Comparison of ENCODE assay signal across 35 mouse cellular contexts in genomic region chr13:104821908-104822307, GRCm38 (mm10). TPM values are rescaled to one million over a fixed set of nuclear protein-coding genes. Genes with fewer than 3 reads are reported as not detected.
DNase-seq lines count a peak whose midpoint lies in the region; ATAC-seq and TF ChIP-seq lines count a peak whose summit lies in the region.
"Had no signal": no experiment of that assay in that cellular context is flagged by ENCODE, and none has a peak within 500 bp of the region (broad histone marks: within the 10 kb centered on the region; RNA-seq: fewer than 3 reads in every experiment).

No protein-coding gene starts in this region.

- peak overlapping the region; percentile 55; the same call in 1 of the 2 replicates for H3K27ac ChIP-seq in embryonic facial prominence, embryonic 13.5 days
- no peak overlapping the region for H3K27ac ChIP-seq in embryonic facial prominence, embryonic 10.5 days (replicated peaks)
- no peak overlapping the region for H3K27ac ChIP-seq in heart, embryonic 15.5 days
- H3K27ac ChIP-seq in liver, embryonic 11.5 days (ENCODE audit: low read depth, low read length), result no peak overlapping the region
- H3K27ac ChIP-seq in liver, postnatal 0 days (ENCODE audit: low read depth), result no peak overlapping the region
- no peak overlapping the region for H3K27ac ChIP-seq in limb, embryonic 13.5 days
- H3K27ac ChIP-seq: embryonic facial prominence, embryonic 12.5 days; forebrain, embryonic 12.5 days; intestine, embryonic 15.5 days; liver, embryonic 15.5 days; midbrain, embryonic 12.5 days; stomach, embryonic 15.5 days had no signal

- H3K36me3 ChIP-seq in embryonic facial prominence, embryonic 13.5 days, result peaks cover 11% of the 10 kb centered on the region
- peaks cover 14% of the 10 kb centered on the region for H3K36me3 ChIP-seq in embryonic facial prominence, embryonic 10.5 days (replicated peaks)
- H3K36me3 ChIP-seq in heart, embryonic 15.5 days, result peaks cover 9% of the 10 kb centered on the region
- peaks cover 3% of the 10 kb centered on the region; the same call in 1 of the 2 replicates for H3K36me3 ChIP-seq in liver, embryonic 11.5 days (ENCODE audit: control insufficient read depth, insufficient read depth, low read length)
- H3K36me3 ChIP-seq in liver, postnatal 0 days (replicated peaks; ENCODE audit: insufficient read depth, low read length), result peaks cover 4% of the 10 kb centered on the region; the same call in 1 of the 2 replicates
- peaks cover 15% of the 10 kb centered on the region for H3K36me3 ChIP-seq in limb, embryonic 13.5 days
- H3K36me3 ChIP-seq: neural tube, embryonic 15.5 days had no signal

- intact Hi-C loops in heart, postnatal 25 days (cut with DNase I), result no loop called here
- intact Hi-C loops in left cerebral cortex, postnatal 10 days (cut with DNase I), result no loop called here

- TF ChIP-seq EP300 in liver, postnatal 0 days (IDR thresholded peaks at IDR 0.05; ENCODE audit: low read depth), result no peak

- H3K4me3 ChIP-seq in embryonic facial prominence, embryonic 13.5 days, result no peak overlapping the region
- H3K4me3 ChIP-seq in embryonic facial prominence, embryonic 10.5 days, result no peak overlapping the region
- H3K4me3 ChIP-seq in heart, embryonic 15.5 days, result no peak overlapping the region
- H3K4me3 ChIP-seq in liver, embryonic 11.5 days (ENCODE audit: low read depth, low read length), result no peak overlapping the region
- H3K4me3 ChIP-seq in liver, postnatal 0 days (ENCODE audit: low read depth, low read length), result no peak overlapping the region
- no peak overlapping the region for H3K4me3 ChIP-seq in limb, embryonic 13.5 days
- H3K4me3 ChIP-seq: embryonic facial prominence, embryonic 12.5 days; forebrain, embryonic 12.5 days; hindbrain, embryonic 12.5 days; intestine, embryonic 15.5 days; liver, embryonic 15.5 days; midbrain, embryonic 12.5 days; myocyte; neural tube, embryonic 15.5 days; stomach, embryonic 15.5 days had no signal

- ATAC-seq in embryonic facial prominence, embryonic 13.5 days (ENCODE audit: insufficient number of reproducible peaks, insufficient read depth, low FRiP score, low TSS enrichment, low read depth), result no peak
- no peak for ATAC-seq in heart, embryonic 15.5 days (replicated peaks; ENCODE audit: insufficient number of reproducible peaks, insufficient read depth, low FRiP score, low read depth)
- ATAC-seq in liver, embryonic 11.5 days (replicated peaks; ENCODE audit: low FRiP score), result no peak
- no peak for ATAC-seq in liver, postnatal 0 days
- no peak for ATAC-seq in limb, embryonic 13.5 days (ENCODE audit: low FRiP score, low read depth)
- ATAC-seq: Patski had no signal

- H3K4me2 ChIP-seq in embryonic facial prominence, embryonic 13.5 days, result peak overlapping the region; percentile 39
- peak overlapping the region; percentile 48; the same call in 1 of the 2 replicates for H3K4me2 ChIP-seq in heart, embryonic 15.5 days
- H3K4me2 ChIP-seq in liver, embryonic 11.5 days, result peak overlapping the region; percentile 17; the same call in 1 of the 2 replicates
- no peak overlapping the region for H3K4me2 ChIP-seq in liver, postnatal 0 days (ENCODE audit: low read depth, low read length)
- peak overlapping the region; percentile 37 for H3K4me2 ChIP-seq in limb, embryonic 13.5 days (replicated peaks)
- H3K4me2 ChIP-seq: intestine, embryonic 15.5 days; liver, embryonic 15.5 days; midbrain, embryonic 12.5 days; stomach, embryonic 15.5 days had no signal

- no peak for DNase-seq in embryonic facial prominence, embryonic 10.5 days (ENCODE audit: low spot score)
- no peak for DNase-seq in heart, postnatal 25 days (ENCODE audit: low spot score)
- DNase-seq in liver, embryonic 11.5 days (ENCODE audit: low spot score), result no peak
- no peak for DNase-seq in liver, postnatal 0 days
- no peak for DNase-seq in left cerebral cortex, postnatal 10 days (ENCODE audit: extremely low spot score in 1 of 2, low spot score in 2 of 2)
- DNase-seq: adrenal gland, postnatal 14 days; cerebellum, adult 11 months; cerebellum, adult 9-10 months; cerebellum, postnatal 36 days; gastrocnemius, postnatal 10 days; kidney, adult 2 months; kidney, postnatal 10 days; lung, postnatal 36 days; right cerebral cortex, postnatal 14 days; thymus, adult 18-20 months; thymus, postnatal 25 days had no signal

- no peak for TF ChIP-seq CTCF in liver, postnatal 0 days (IDR thresholded peaks at IDR 0.05; ENCODE audit: low read depth)

- H3K9ac ChIP-seq in embryonic facial prominence, embryonic 13.5 days, result no peak overlapping the region
- H3K9ac ChIP-seq in heart, embryonic 15.5 days, result no peak overlapping the region
- H3K9ac ChIP-seq in liver, embryonic 11.5 days (ENCODE audit: low read depth, low read length), result no peak overlapping the region
- H3K9ac ChIP-seq in liver, postnatal 0 days (replicated peaks), result no peak overlapping the region
- H3K9ac ChIP-seq in limb, embryonic 13.5 days, result no peak overlapping the region
- H3K9ac ChIP-seq: embryonic facial prominence, embryonic 12.5 days; forebrain, embryonic 12.5 days; hindbrain, embryonic 12.5 days; intestine, embryonic 15.5 days; liver, embryonic 15.5 days; midbrain, embryonic 12.5 days; neural tube, embryonic 15.5 days; stomach, embryonic 15.5 days had no signal

- H3K27me3 ChIP-seq in embryonic facial prominence, embryonic 13.5 days, result no peaks in the 10 kb centered on the region
- no peaks in the 10 kb centered on the region for H3K27me3 ChIP-seq in embryonic facial prominence, embryonic 10.5 days (replicated peaks; ENCODE audit: low read depth, poor library complexity, severe bottlenecking)
- no peaks in the 10 kb centered on the region for H3K27me3 ChIP-seq in heart, embryonic 15.5 days
- H3K27me3 ChIP-seq in liver, embryonic 11.5 days (replicated peaks; ENCODE audit: control insufficient read depth, insufficient read depth, low read length), result no peaks in the 10 kb centered on the region
- no peaks in the 10 kb centered on the region for H3K27me3 ChIP-seq in liver, postnatal 0 days (ENCODE audit: insufficient read depth, low read length)
- H3K27me3 ChIP-seq in limb, embryonic 13.5 days, result no peaks in the 10 kb centered on the region
- H3K27me3 ChIP-seq: CH12.LX; embryonic facial prominence, embryonic 12.5 days; forebrain, embryonic 12.5 days; hindbrain, embryonic 12.5 days; intestine, embryonic 15.5 days; liver, embryonic 15.5 days; midbrain, embryonic 12.5 days; neural tube, embryonic 15.5 days; Patski; stomach, embryonic 15.5 days had no signal

- H3K4me1 ChIP-seq in embryonic facial prominence, embryonic 13.5 days, result peaks cover 16% of the 10 kb centered on the region
- H3K4me1 ChIP-seq in embryonic facial prominence, embryonic 10.5 days, result peaks cover 23% of the 10 kb centered on the region
- peaks cover 19% of the 10 kb centered on the region for H3K4me1 ChIP-seq in heart, embryonic 15.5 days (replicated peaks)
- H3K4me1 ChIP-seq in liver, embryonic 11.5 days (replicated peaks; ENCODE audit: control insufficient read depth, insufficient read depth, low read length), result peaks cover 16% of the 10 kb centered on the region
- peaks cover 9% of the 10 kb centered on the region; the same call in 1 of the 2 replicates for H3K4me1 ChIP-seq in liver, postnatal 0 days (ENCODE audit: insufficient read depth)
- H3K4me1 ChIP-seq in limb, embryonic 13.5 days, result peaks cover 18% of the 10 kb centered on the region

- no peaks in the 10 kb centered on the region for H3K9me3 ChIP-seq in embryonic facial prominence, embryonic 13.5 days
- H3K9me3 ChIP-seq in embryonic facial prominence, embryonic 10.5 days, result no peaks in the 10 kb centered on the region
- no peaks in the 10 kb centered on the region for H3K9me3 ChIP-seq in heart, embryonic 15.5 days (replicated peaks)
- no peaks in the 10 kb centered on the region for H3K9me3 ChIP-seq in liver, embryonic 11.5 days (ENCODE audit: control insufficient read depth, low read length)
- peaks cover under 1% of the 10 kb centered on the region for H3K9me3 ChIP-seq in liver, postnatal 0 days (ENCODE audit: low read length)
- H3K9me3 ChIP-seq in limb, embryonic 13.5 days, result 0 out of 2 replicates have a peak, but pooled peaks cover under 1% of the 10 kb centered on the region
- H3K9me3 ChIP-seq: embryonic facial prominence, embryonic 12.5 days; forebrain, embryonic 12.5 days; hindbrain, embryonic 12.5 days; intestine, embryonic 15.5 days; liver, embryonic 15.5 days; midbrain, embryonic 12.5 days; neural tube, embryonic 15.5 days; stomach, embryonic 15.5 days had no signal

- 78% methylated on average over 1 of the region's 1 CpGs for WGBS in embryonic facial prominence, embryonic 13.5 days
- 87% methylated on average over 1 of the region's 1 CpGs for WGBS in embryonic facial prominence, embryonic 10.5 days
- 80% methylated on average over 1 of the region's 1 CpGs for WGBS in heart, embryonic 15.5 days
- 84% methylated on average over 1 of the region's 1 CpGs for WGBS in liver, embryonic 11.5 days
- WGBS in liver, postnatal 0 days (ENCODE audit: insufficient replicate concordance), result 80% methylated on average over 1 of the region's 1 CpGs
- 88% methylated on average over 1 of the region's 1 CpGs for WGBS in limb, embryonic 13.5 days

RNA-seq across cellular contexts. Expression of gene Cwc27, which starts 5.0 kb away (rescaled TPM):
- polyA plus RNA-seq in embryonic facial prominence, embryonic 13.5 days (2015; fragmentation: Nextera tagmentation; extraction: Ambion mirVana), result 37.1 and 42.0 TPM in 2 replicates
- polyA plus RNA-seq in embryonic facial prominence, embryonic 10.5 days (2016; fragmentation: Nextera tagmentation; extraction: Ambion mirVana), result 33.3 and 36.2 TPM in 2 replicates
- polyA plus RNA-seq in heart, embryonic 15.5 days (2015; fragmentation: Nextera tagmentation; extraction: Ambion mirVana), result 19.6 and 20.6 TPM in 2 replicates
- 10 to 100 TPM; 15.6 to 15.7 TPM for total RNA-seq in heart, postnatal 25 days (2021)
- 20.8 and 21.7 TPM in 2 replicates for polyA plus RNA-seq in liver, embryonic 11.5 days (2014; fragmentation: Nextera tagmentation; extraction: Ambion mirVana)
- 6.6 and 7.8 TPM in 2 replicates for polyA plus RNA-seq in liver, postnatal 0 days (2015; fragmentation: Nextera tagmentation; extraction: Ambion mirVana)
- polyA plus RNA-seq in limb, embryonic 13.5 days (2015; fragmentation: Nextera tagmentation; extraction: Ambion mirVana), result 31.7 and 35.1 TPM in 2 replicates
- 10 to 100 TPM; 18.4 to 18.6 TPM for total RNA-seq in left cerebral cortex, postnatal 10 days (2021)

RNA-seq across cellular contexts. Expression of gene Srek1ip1, which starts 29.6 kb away (rescaled TPM):
- polyA plus RNA-seq in embryonic facial prominence, embryonic 13.5 days (2015; fragmentation: Nextera tagmentation; extraction: Ambion mirVana), result 26.2 and 31.7 TPM in 2 replicates
- polyA plus RNA-seq in embryonic facial prominence, embryonic 10.5 days (2016; fragmentation: Nextera tagmentation; extraction: Ambion mirVana), result 18.7 and 18.8 TPM in 2 replicates
- 16.7 and 19.5 TPM in 2 replicates for polyA plus RNA-seq in heart, embryonic 15.5 days (2015; fragmentation: Nextera tagmentation; extraction: Ambion mirVana)
- total RNA-seq in heart, postnatal 25 days (2021), result 10 to 100 TPM; 20.1 to 20.5 TPM
- polyA plus RNA-seq in liver, embryonic 11.5 days (2014; fragmentation: Nextera tagmentation; extraction: Ambion mirVana), result 15.9 and 17.3 TPM in 2 replicates
- polyA plus RNA-seq in liver, postnatal 0 days (2015; fragmentation: Nextera tagmentation; extraction: Ambion mirVana), result 9.3 and 9.9 TPM in 2 replicates
- 27.8 and 29.1 TPM in 2 replicates for polyA plus RNA-seq in limb, embryonic 13.5 days (2015; fragmentation: Nextera tagmentation; extraction: Ambion mirVana)
- 10 to 100 TPM; 13.0 to 13.6 TPM for total RNA-seq in left cerebral cortex, postnatal 10 days (2021)

RNA-seq across cellular contexts. Expression of gene Shisal2b, which starts 41.8 kb away (rescaled TPM):
- 0.96 TPM in 1 of 2 replicates, not detected in the other for polyA plus RNA-seq in embryonic facial prominence, embryonic 13.5 days (2015; fragmentation: Nextera tagmentation; extraction: Ambion mirVana)
- polyA plus RNA-seq in embryonic facial prominence, embryonic 10.5 days (2016; fragmentation: Nextera tagmentation; extraction: Ambion mirVana), result 0.33 and 0.41 TPM in 2 replicates
- not detected in 2 replicates for polyA plus RNA-seq in heart, embryonic 15.5 days (2015; fragmentation: Nextera tagmentation; extraction: Ambion mirVana)
- not detected for total RNA-seq in heart, postnatal 25 days (2021)
- 0.23 TPM in 1 of 2 replicates, not detected in the other for polyA plus RNA-seq in liver, embryonic 11.5 days (2014; fragmentation: Nextera tagmentation; extraction: Ambion mirVana)
- not detected in 2 replicates for polyA plus RNA-seq in liver, postnatal 0 days (2015; fragmentation: Nextera tagmentation; extraction: Ambion mirVana)
- polyA plus RNA-seq in limb, embryonic 13.5 days (2015; fragmentation: Nextera tagmentation; extraction: Ambion mirVana), result 0.41 and 0.69 TPM in 2 replicates
- total RNA-seq in left cerebral cortex, postnatal 10 days (2021), result 1 to 10 TPM; 1.1 to 1.3 TPM
- total RNA-seq: adrenal gland, postnatal 14 days; gastrocnemius, postnatal 10 days; layer of hippocampus, adult 18-20 months; megakaryocyte, adult 5-6 weeks had no signal
- polyA plus RNA-seq: C2C12; forebrain, embryonic 12.5 days; gonadal fat pad, adult 2 months; heart, embryonic 16.5 days; kidney, adult 2 months; liver, embryonic 15.5 days; myocyte had no signal
